Mouse (Mus musculus) heart, postnatal 0 days (tissue): ENCODE data around the gene Timp1.

ENCODE experiments used
- CTCF ChIP-seq: IDR thresholded peaks from 2 replicates; pipeline ENCODE4 v1.5.1; 2016; ENCODE audit warnings: antibody characterized with exemption, control low read depth, low read depth
- EP300 ChIP-seq: IDR thresholded peaks from 2 replicates; pipeline ENCODE4 v1.6.1; 2016; ENCODE audit warnings: antibody characterized with exemption, low read depth

DNA sequence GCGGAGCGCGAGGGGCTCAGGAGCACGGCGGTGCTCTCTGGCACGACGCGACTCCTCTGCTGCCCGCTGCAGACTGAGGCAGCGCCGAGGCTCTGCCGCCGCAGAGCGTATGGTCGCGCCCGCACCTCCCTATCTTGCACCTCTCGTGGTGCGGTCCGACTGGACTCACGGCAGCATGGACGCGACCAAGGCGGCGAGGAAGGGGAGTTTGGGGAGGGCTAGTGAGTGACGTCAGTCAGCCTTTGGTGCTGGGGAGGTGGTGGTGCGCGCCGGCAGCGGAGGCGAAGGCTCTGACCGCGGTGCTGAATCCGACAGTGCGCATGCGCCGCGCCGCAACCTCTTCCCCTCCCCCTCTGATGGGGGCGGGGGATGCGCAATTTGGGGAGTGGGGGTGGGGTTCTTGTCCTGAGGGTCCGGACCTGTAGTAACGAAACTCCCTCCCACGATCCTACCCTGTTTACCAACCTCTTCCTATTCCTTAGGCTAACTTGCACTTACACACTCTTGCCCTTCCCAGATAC lies 50.9 kb downstream of the Timp1 start, which contains the start of gene Syn1:
- TF ChIP-seq CTCF: no peak
- TF ChIP-seq EP300: no peak
